ENCODE assay signal across 20 mouse cellular contexts in the genomic region with DNA sequence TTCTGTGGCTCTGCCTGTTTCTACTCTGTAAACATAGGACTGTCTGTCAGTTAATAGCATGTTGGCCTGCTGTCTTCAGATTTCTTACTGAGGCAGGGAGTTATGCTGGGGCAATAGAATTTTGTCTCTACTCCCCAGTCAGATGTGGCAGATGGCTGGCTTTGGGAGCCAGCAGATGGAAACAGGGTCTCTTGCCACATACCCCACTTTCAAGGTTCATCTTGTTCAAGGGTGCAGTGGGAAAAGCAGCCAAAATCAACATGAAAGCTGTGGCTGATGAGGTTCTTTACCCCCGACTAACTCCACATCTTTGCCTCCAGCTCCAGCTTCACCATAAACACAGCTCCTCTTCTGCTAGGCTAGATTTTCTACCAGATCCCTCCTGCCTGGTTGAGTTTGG.
DNase-seq lines count a peak whose midpoint lies in the region; ATAC-seq and TF ChIP-seq lines count a peak whose summit lies in the region.
"Had no signal": no experiment of that assay in that cellular context is flagged by ENCODE, and none has a peak within 500 bp of the region (broad histone marks: within the 10 kb centered on the region; RNA-seq: fewer than 3 reads in every experiment).

No protein-coding gene starts in this region.

- H3K27ac ChIP-seq in forebrain, embryonic 14.5 days (ENCODE audit: low read depth, low read length): no peak overlapping the region
- H3K27ac ChIP-seq in forebrain, embryonic 12.5 days: no peak overlapping the region
- peak overlapping the region; percentile 12; the same call in 1 of the 2 replicates for H3K27ac ChIP-seq in hindbrain, postnatal 0 days
- no peak overlapping the region for H3K27ac ChIP-seq in hindbrain, embryonic 10.5 days
- H3K27ac ChIP-seq: forebrain, embryonic 10.5 days; gastrocnemius, adult 2 months; hindbrain, embryonic 14.5 days; intestine, embryonic 15.5 days had no signal

- no peak for TF ChIP-seq CTCF in hindbrain, postnatal 0 days (IDR thresholded peaks at IDR 0.05; ENCODE audit: low read depth)
- TF ChIP-seq CTCF in brain, embryonic 14.5 days (IDR thresholded peaks at IDR 0.05; ENCODE audit: borderline replicate concordance, extremely low read depth, insufficient read depth, insufficient read length): no peak

- no peak for ATAC-seq in forebrain, embryonic 14.5 days
- ATAC-seq in forebrain, embryonic 12.5 days (ENCODE audit: low FRiP score): no peak
- ATAC-seq in hindbrain, postnatal 0 days: peak; percentile 58; the same call in 1 of the 2 replicates
- ATAC-seq: CD4-positive, CD25-positive, alpha-beta regulatory T cell, adult 4 months; forebrain, postnatal 0 days; intestine, embryonic 15.5 days had no signal

- 68% methylated on average over 1 of the region's 1 CpGs for WGBS in forebrain, embryonic 14.5 days
- WGBS in forebrain, embryonic 12.5 days: 86% methylated on average over 1 of the region's 1 CpGs
- 50% methylated on average over 1 of the region's 1 CpGs for WGBS in hindbrain, postnatal 0 days
- 89% methylated on average over 1 of the region's 1 CpGs for WGBS in hindbrain, embryonic 10.5 days

- peak; percentile 6 for DNase-seq in forebrain, embryonic 14.5 days (ENCODE audit: low spot score)
- peak; percentile 75 for DNase-seq in hindbrain, postnatal 0 days (ENCODE audit: low spot score)
- no peak for DNase-seq in hindbrain, embryonic 10.5 days (ENCODE audit: low spot score)
- peak; percentile 37 for DNase-seq in brain, embryonic 14.5 days (ENCODE audit: low read depth)
- no peak for DNase-seq in kidney, postnatal 4 days
- DNase-seq: adrenal gland, adult 2 months; adrenal gland, postnatal 14 days; cerebellum, adult 11-12 months; cerebellum, adult 9-10 months; forebrain, postnatal 0 days; gastrocnemius, adult 2 months; gastrocnemius, postnatal 14 days; heart, adult 11 months; kidney, adult 11 months had no signal

- H3K36me3 ChIP-seq in forebrain, embryonic 14.5 days (ENCODE audit: control insufficient read depth, insufficient read depth, low read length): no peaks in the 10 kb centered on the region
- no peaks in the 10 kb centered on the region for H3K36me3 ChIP-seq in forebrain, embryonic 12.5 days (replicated peaks)
- no peaks in the 10 kb centered on the region for H3K36me3 ChIP-seq in hindbrain, postnatal 0 days (ENCODE audit: insufficient read depth, low read length)
- H3K36me3 ChIP-seq in hindbrain, embryonic 10.5 days: no peaks in the 10 kb centered on the region
- H3K36me3 ChIP-seq: forebrain, embryonic 10.5 days; intestine, embryonic 15.5 days had no signal

- H3K4me2 ChIP-seq in forebrain, embryonic 14.5 days (ENCODE audit: low read length): no peak overlapping the region
- no peak overlapping the region for H3K4me2 ChIP-seq in forebrain, embryonic 12.5 days
- H3K4me2 ChIP-seq in hindbrain, postnatal 0 days (ENCODE audit: low read depth, low read length): no peak overlapping the region
- H3K4me2 ChIP-seq: heart, embryonic 11.5 days; hindbrain, embryonic 14.5 days; intestine, embryonic 15.5 days had no signal

- H3K9ac ChIP-seq in forebrain, embryonic 14.5 days (ENCODE audit: low read length): no peak overlapping the region
- H3K9ac ChIP-seq in forebrain, embryonic 12.5 days: no peak overlapping the region
- no peak overlapping the region for H3K9ac ChIP-seq in hindbrain, postnatal 0 days (replicated peaks; ENCODE audit: low read length)
- H3K9ac ChIP-seq: forebrain, postnatal 0 days; hindbrain, embryonic 14.5 days; intestine, embryonic 15.5 days had no signal

- H3K4me3 ChIP-seq in forebrain, embryonic 14.5 days (ENCODE audit: low read depth, low read length): no peak overlapping the region
- no peak overlapping the region for H3K4me3 ChIP-seq in forebrain, embryonic 12.5 days (replicated peaks)
- no peak overlapping the region for H3K4me3 ChIP-seq in hindbrain, postnatal 0 days (ENCODE audit: low read length)
- H3K4me3 ChIP-seq in hindbrain, embryonic 10.5 days: no peak overlapping the region
- H3K4me3 ChIP-seq: forebrain, embryonic 10.5 days; gastrocnemius, adult 2 months; intestine, embryonic 15.5 days had no signal

- no peaks in the 10 kb centered on the region for H3K27me3 ChIP-seq in forebrain, embryonic 14.5 days (replicated peaks; ENCODE audit: control insufficient read depth, insufficient read depth, low read length)
- H3K27me3 ChIP-seq in forebrain, embryonic 12.5 days: no peaks in the 10 kb centered on the region
- H3K27me3 ChIP-seq in hindbrain, postnatal 0 days (ENCODE audit: insufficient read depth, low read length): no peaks in the 10 kb centered on the region
- H3K27me3 ChIP-seq in hindbrain, embryonic 10.5 days (ENCODE audit: insufficient read depth, poor library complexity, severe bottlenecking): no peaks in the 10 kb centered on the region
- H3K27me3 ChIP-seq: intestine, embryonic 15.5 days had no signal

- no peaks in the 10 kb centered on the region for H3K9me3 ChIP-seq in forebrain, embryonic 14.5 days (replicated peaks; ENCODE audit: control insufficient read depth, low read length)
- H3K9me3 ChIP-seq in forebrain, embryonic 12.5 days: no peaks in the 10 kb centered on the region
- H3K9me3 ChIP-seq in hindbrain, postnatal 0 days (ENCODE audit: low read length): no peaks in the 10 kb centered on the region
- no peaks in the 10 kb centered on the region for H3K9me3 ChIP-seq in hindbrain, embryonic 10.5 days
- H3K9me3 ChIP-seq: forebrain, embryonic 10.5 days; intestine, embryonic 15.5 days had no signal

- TF ChIP-seq POLR2A in brain, embryonic 14.5 days (IDR thresholded peaks at IDR 0.05; ENCODE audit: borderline replicate concordance, extremely low read depth, insufficient read depth, insufficient read length, poor library complexity, severe bottlenecking): no peak

- H3K4me1 ChIP-seq in forebrain, embryonic 14.5 days (ENCODE audit: control insufficient read depth, insufficient read depth, low read length): 0 out of 2 replicates have a peak, but pooled peaks cover 2% of the 10 kb centered on the region
- H3K4me1 ChIP-seq in forebrain, embryonic 12.5 days: no peaks in the 10 kb centered on the region
- no peaks in the 10 kb centered on the region; the same call in 1 of the 2 replicates for H3K4me1 ChIP-seq in hindbrain, postnatal 0 days (ENCODE audit: insufficient read depth, low read length)
- 0 out of 2 replicates have a peak, but pooled peaks cover 6% of the 10 kb centered on the region for H3K4me1 ChIP-seq in hindbrain, embryonic 10.5 days (replicated peaks)
- H3K4me1 ChIP-seq: forebrain, embryonic 10.5 days; intestine, embryonic 15.5 days had no signal

Comparison
In these comparisons a context has a peak if more than half of its experiments do, and no peak if none do; other contexts are left out.
1. DNase-seq: peak in forebrain, embryonic 14.5 days (single experiment), hindbrain, postnatal 0 days (single experiment) and brain, embryonic 14.5 days (single experiment); none in hindbrain, embryonic 10.5 days (single experiment) and kidney, postnatal 4 days (0 of 2).